Mouse (Mus musculus): Measurements from ENCODE around the gene Trabd2b.

- TF ChIP-seq CTCF (IDR thresholded peaks at IDR 0.05; ENCODE audit: low read depth) (no peak), EP300 (IDR thresholded peaks at IDR 0.05; ENCODE audit: low read depth) (no peak)
Measured at GRCm38 (mm10) chr4:114465641-114466040, 59.1 kb downstream of the Trabd2b start.

Measured in heart, postnatal 0 days (tissue).